Mouse (Mus musculus): ENCODE measurements around the gene Fam162a. TPM values are rescaled to one million over a fixed set of nuclear protein-coding genes. Genes with fewer than 3 reads are reported as not detected.
A peak's percentile ranks its signal among the peaks of the same experiment; 100 is the strongest.

Fam162a gene
- total and polyA plus RNA-seq, 3 experiments, result 143 to 411 (median 266) TPM

DNA sequence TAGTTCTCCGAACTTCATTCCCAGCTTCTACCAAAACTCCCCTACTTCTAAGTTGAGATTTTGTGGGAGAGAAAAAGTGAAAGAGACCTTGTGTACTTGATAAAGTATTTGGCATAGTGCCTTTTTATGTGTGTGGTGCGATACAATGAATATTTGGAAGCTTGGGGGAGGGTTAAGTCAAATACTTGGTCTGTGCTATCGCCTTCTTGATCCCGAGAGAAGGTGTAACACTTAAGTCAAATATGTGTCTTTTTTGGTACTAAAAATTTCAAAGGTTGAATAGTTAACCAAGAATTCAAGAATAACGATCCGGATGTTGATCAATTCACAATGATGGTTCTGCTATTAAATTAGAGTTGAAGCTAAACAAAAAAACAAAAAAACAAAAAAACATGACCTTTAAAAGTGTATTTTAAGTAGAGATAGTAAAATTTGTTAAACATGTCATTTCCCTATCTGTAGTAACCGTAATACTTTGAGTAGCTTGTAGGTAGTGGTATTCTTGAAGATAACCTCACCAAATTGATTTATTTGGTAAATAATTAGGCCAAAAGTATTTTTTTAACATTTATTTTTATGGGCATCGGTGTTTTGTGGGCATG is 1.1 kb upstream of the Fam162a start:
- Histone ChIP-seq H3K9me3 (replicated peaks) (no peaks in the 10 kb centered on the region), H3K4me3 (ENCODE audit: low read depth, low read length) (peak overlapping the region; percentile 85), H3K36me3 (replicated peaks) (peaks cover 57% of the 10 kb centered on the region), H3K27me3 (ENCODE audit: insufficient read depth, low read length) (no peaks in the 10 kb centered on the region), H3K4me1 (ENCODE audit: insufficient read depth, low read depth, low read length) (peaks cover 40% of the 10 kb centered on the region)
- ATAC-seq (ENCODE audit: extremely low read depth, insufficient number of reproducible peaks, low FRiP score, poor library complexity, severe bottlenecking) (no peak), DNase-seq (ENCODE audit: low spot score) (no peak)
- no peak for TF ChIP-seq GATA1 (IDR thresholded peaks at IDR 0.05; ENCODE audit: borderline replicate concordance, low read length)
- no peak for TF ChIP-seq CTCF (IDR thresholded peaks at IDR 0.05; ENCODE audit: low read depth, low read length)
- TF ChIP-seq POLR2AphosphoS5 (IDR thresholded peaks at IDR 0.05; ENCODE audit: insufficient replicate concordance, low read depth, low read length), result no peak
- TF ChIP-seq GATA2 (IDR thresholded peaks at IDR 0.05; ENCODE audit: borderline replicate concordance, low read depth, low read length), result no peak
- TF ChIP-seq TAL1 (conservative IDR thresholded peaks at IDR 0.05; ENCODE audit: low read depth, low read length), result no peak

DNA sequence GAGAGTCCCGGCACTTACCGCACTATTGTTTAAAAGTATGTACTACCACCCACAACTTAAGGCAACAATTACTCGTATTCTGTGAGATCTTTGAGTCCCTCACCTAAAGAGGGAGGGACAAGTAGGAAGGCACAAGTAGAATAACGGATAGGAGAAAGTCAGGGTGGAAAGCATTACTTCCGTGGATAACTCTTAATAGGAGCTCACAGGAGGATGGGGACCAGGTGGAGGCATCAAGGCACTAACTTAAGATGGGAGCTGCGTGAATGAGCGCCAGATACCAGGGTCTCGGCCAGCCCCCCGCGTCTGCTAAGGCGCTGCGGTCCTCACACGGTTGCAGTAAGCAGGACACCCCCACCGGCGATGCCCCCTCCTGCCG is 334 bp downstream of the Fam162a start:
- ATAC-seq (ENCODE audit: extremely low read depth, insufficient number of reproducible peaks, low FRiP score, poor library complexity, severe bottlenecking) (no peak), DNase-seq (ENCODE audit: low spot score) (no peak)
- peak overlapping the region; percentile 85 for H3K4me3 ChIP-seq (ENCODE audit: low read depth, low read length)
- H3K27me3 ChIP-seq (ENCODE audit: insufficient read depth, low read length), result no peaks in the 10 kb centered on the region
- H3K36me3 ChIP-seq (replicated peaks), result peaks cover 57% of the 10 kb centered on the region
- TF ChIP-seq POLR2AphosphoS5 (IDR thresholded peaks at IDR 0.05; ENCODE audit: insufficient replicate concordance, low read depth, low read length) (0 out of 2 replicates have a peak, but pooled peaks have one; percentile 5), GATA2 (IDR thresholded peaks at IDR 0.05; ENCODE audit: borderline replicate concordance, low read depth, low read length) (no peak), TAL1 (conservative IDR thresholded peaks at IDR 0.05; ENCODE audit: low read depth, low read length) (no peak), CTCF (IDR thresholded peaks at IDR 0.05; ENCODE audit: low read depth, low read length) (no peak), GATA1 (IDR thresholded peaks at IDR 0.05; ENCODE audit: borderline replicate concordance, low read length) (no peak)
- H3K4me1 ChIP-seq (ENCODE audit: insufficient read depth, low read depth, low read length), result peaks cover 50% of the 10 kb centered on the region
- no peaks in the 10 kb centered on the region for H3K9me3 ChIP-seq (replicated peaks)

DNA sequence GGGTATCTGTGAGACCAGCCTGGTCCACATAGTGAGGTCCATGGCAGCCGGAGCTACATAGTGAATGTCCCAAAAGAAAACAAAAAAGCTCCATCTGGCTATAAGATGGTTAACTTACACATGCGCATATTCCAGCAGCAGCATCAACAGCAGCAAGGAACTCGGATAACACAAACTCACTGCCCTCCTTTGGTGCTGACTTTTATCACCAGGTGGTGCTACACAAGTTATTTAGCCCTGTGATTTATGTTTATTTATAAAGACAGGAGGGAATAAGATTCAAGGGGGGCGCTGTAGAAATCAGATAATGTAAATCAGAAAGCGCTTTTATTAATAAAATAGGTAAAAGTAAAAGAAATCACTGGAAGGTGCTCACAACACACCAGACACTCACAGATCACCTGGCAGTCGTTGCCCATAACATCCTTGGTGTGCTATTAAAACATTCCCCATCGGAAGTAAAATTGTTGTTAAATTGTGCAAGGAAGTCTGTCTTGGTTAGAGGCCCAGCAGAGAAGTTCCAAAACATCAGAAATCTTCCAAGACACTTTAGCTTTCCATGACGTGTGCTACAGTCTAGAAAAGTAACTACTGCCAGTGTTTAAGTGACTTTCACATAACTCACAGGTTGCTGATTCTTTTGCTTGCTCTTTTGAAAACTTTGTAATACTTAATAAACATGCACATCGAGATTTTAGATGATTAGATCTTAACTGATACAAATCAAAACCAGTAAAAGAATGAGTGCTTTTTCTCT is 1.4 kb downstream of the Fam162a start:
- peaks cover 52% of the 10 kb centered on the region for H3K4me1 ChIP-seq (ENCODE audit: insufficient read depth, low read depth, low read length)
- DNase-seq (ENCODE audit: low spot score) (no peak), ATAC-seq (ENCODE audit: extremely low read depth, insufficient number of reproducible peaks, low FRiP score, poor library complexity, severe bottlenecking) (no peak)
- no peaks in the 10 kb centered on the region for H3K27me3 ChIP-seq (ENCODE audit: insufficient read depth, low read length)
- peak overlapping the region; percentile 85 for H3K4me3 ChIP-seq (ENCODE audit: low read depth, low read length)
- no peak for TF ChIP-seq CTCF (IDR thresholded peaks at IDR 0.05; ENCODE audit: low read depth, low read length)
- no peak for TF ChIP-seq GATA2 (IDR thresholded peaks at IDR 0.05; ENCODE audit: borderline replicate concordance, low read depth, low read length)
- TF ChIP-seq GATA1 (IDR thresholded peaks at IDR 0.05; ENCODE audit: borderline replicate concordance, low read length), result no peak
- no peak for TF ChIP-seq TAL1 (conservative IDR thresholded peaks at IDR 0.05; ENCODE audit: low read depth, low read length)
- TF ChIP-seq POLR2AphosphoS5 (IDR thresholded peaks at IDR 0.05; ENCODE audit: insufficient replicate concordance, low read depth, low read length), result no peak
- peaks cover 54% of the 10 kb centered on the region for H3K36me3 ChIP-seq (replicated peaks)
- H3K9me3 ChIP-seq (replicated peaks), result no peaks in the 10 kb centered on the region

- ATAC-seq (ENCODE audit: extremely low read depth, insufficient number of reproducible peaks, low FRiP score, poor library complexity, severe bottlenecking) (no peak), DNase-seq (ENCODE audit: low spot score) (no peak)
- no peaks in the 10 kb centered on the region for H3K9me3 ChIP-seq (replicated peaks)
- H3K4me1 ChIP-seq (ENCODE audit: insufficient read depth, low read depth, low read length), result peaks cover 52% of the 10 kb centered on the region
- peaks cover 57% of the 10 kb centered on the region for H3K36me3 ChIP-seq (replicated peaks)
- TF ChIP-seq GATA1 (IDR thresholded peaks at IDR 0.05; ENCODE audit: borderline replicate concordance, low read length), result no peak
- no peak for TF ChIP-seq TAL1 (conservative IDR thresholded peaks at IDR 0.05; ENCODE audit: low read depth, low read length)
- TF ChIP-seq POLR2AphosphoS5 (IDR thresholded peaks at IDR 0.05; ENCODE audit: insufficient replicate concordance, low read depth, low read length), result no peak
- no peak for TF ChIP-seq CTCF (IDR thresholded peaks at IDR 0.05; ENCODE audit: low read depth, low read length)
- TF ChIP-seq GATA2 (IDR thresholded peaks at IDR 0.05; ENCODE audit: borderline replicate concordance, low read depth, low read length), result no peak
- no peaks in the 10 kb centered on the region for H3K27me3 ChIP-seq (ENCODE audit: insufficient read depth, low read length)
- H3K4me3 ChIP-seq (ENCODE audit: low read depth, low read length), result peak overlapping the region; percentile 39; the same call in 1 of the 2 replicates
Observed at GRCm38 (mm10) chr16:36068356-36068755, 3.0 kb downstream of the Fam162a start.

GRCm38 (mm10) chr16:36067694-36068093 is 3.7 kb downstream of the Fam162a start:
- ATAC-seq (ENCODE audit: extremely low read depth, insufficient number of reproducible peaks, low FRiP score, poor library complexity, severe bottlenecking), result no peak
- Histone ChIP-seq H3K36me3 (replicated peaks) (peaks cover 64% of the 10 kb centered on the region), H3K4me3 (ENCODE audit: low read depth, low read length) (no peak overlapping the region), H3K4me1 (ENCODE audit: insufficient read depth, low read depth, low read length) (peaks cover 56% of the 10 kb centered on the region), H3K27me3 (ENCODE audit: insufficient read depth, low read length) (no peaks in the 10 kb centered on the region), H3K9me3 (replicated peaks) (no peaks in the 10 kb centered on the region)
- no peak for TF ChIP-seq POLR2AphosphoS5 (IDR thresholded peaks at IDR 0.05; ENCODE audit: insufficient replicate concordance, low read depth, low read length)
- TF ChIP-seq GATA1 (IDR thresholded peaks at IDR 0.05; ENCODE audit: borderline replicate concordance, low read length), result no peak
- TF ChIP-seq TAL1 (conservative IDR thresholded peaks at IDR 0.05; ENCODE audit: low read depth, low read length), result no peak
- TF ChIP-seq GATA2 (IDR thresholded peaks at IDR 0.05; ENCODE audit: borderline replicate concordance, low read depth, low read length), result no peak
- no peak for TF ChIP-seq CTCF (IDR thresholded peaks at IDR 0.05; ENCODE audit: low read depth, low read length)
- no peak for DNase-seq (ENCODE audit: low spot score)

DNA sequence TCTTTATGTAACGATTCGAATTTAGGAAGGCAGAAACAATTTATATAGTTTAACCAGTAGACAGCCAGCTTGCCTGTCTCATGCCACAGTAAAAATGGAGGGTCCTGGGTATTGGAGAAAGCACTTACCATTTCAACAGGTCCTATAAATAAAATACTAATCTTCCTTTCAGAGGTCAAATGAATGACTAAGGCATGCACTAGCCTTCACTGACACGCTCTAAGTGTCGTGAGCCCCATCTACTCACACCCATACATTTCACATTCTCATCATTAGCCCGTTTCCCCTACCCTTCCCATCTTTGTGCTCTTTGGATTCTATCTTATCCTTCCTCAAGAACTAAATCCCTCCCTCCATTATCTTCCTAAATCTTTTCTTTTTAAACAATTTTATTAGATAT is 6.5 kb downstream of the Fam162a start:
- TF ChIP-seq POLR2AphosphoS5 (IDR thresholded peaks at IDR 0.05; ENCODE audit: insufficient replicate concordance, low read depth, low read length) (no peak), GATA1 (IDR thresholded peaks at IDR 0.05; ENCODE audit: borderline replicate concordance, low read length) (no peak), GATA2 (IDR thresholded peaks at IDR 0.05; ENCODE audit: borderline replicate concordance, low read depth, low read length) (no peak), TAL1 (conservative IDR thresholded peaks at IDR 0.05; ENCODE audit: low read depth, low read length) (no peak), CTCF (IDR thresholded peaks at IDR 0.05; ENCODE audit: low read depth, low read length) (no peak)
- Histone ChIP-seq H3K36me3 (replicated peaks) (peaks cover 86% of the 10 kb centered on the region), H3K9me3 (replicated peaks) (no peaks in the 10 kb centered on the region), H3K27me3 (ENCODE audit: insufficient read depth, low read length) (no peaks in the 10 kb centered on the region), H3K4me3 (ENCODE audit: low read depth, low read length) (no peak overlapping the region), H3K4me1 (ENCODE audit: insufficient read depth, low read depth, low read length) (peaks cover 75% of the 10 kb centered on the region)
- no peak for DNase-seq (ENCODE audit: low spot score)
- ATAC-seq (ENCODE audit: extremely low read depth, insufficient number of reproducible peaks, low FRiP score, poor library complexity, severe bottlenecking), result no peak

All from G1E (cell line).